Mouse (Mus musculus) spleen, adult 12 weeks (tissue): ENCODE measurements at regions not wholly inside any gene's neighbourhood (a gene's known extent, or its start where the extent isn't known, plus 50 kb on each side); places are given as distances from the start of the nearest gene placed in this dataset.

Experiments used
- DNase-seq: peaks from one replicate; pipeline ENCODE4 v3.0.0; 2022; ENCODE audit warnings: low spot score

DNA sequence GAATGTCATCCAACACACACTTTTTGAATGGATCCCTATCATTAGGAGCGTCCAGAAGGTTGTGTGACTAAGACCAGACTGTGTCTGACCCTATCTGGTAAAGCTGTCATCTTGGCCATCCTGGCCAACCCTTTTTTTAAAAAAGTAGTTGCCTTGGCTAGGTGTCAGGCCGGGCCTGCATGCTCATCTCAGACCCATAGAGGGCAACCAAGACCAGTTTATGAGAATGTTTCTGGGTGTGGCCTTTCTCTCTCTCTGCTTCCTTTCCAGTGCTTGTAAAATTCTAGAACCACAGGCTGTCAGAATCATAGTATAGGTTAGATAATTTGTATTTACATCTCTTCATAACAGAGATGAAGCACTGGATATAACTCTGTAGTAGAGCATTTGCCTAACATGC lies 62.8 kb upstream of the Las1l start:
- DNase-seq: peak; percentile 25

DNA sequence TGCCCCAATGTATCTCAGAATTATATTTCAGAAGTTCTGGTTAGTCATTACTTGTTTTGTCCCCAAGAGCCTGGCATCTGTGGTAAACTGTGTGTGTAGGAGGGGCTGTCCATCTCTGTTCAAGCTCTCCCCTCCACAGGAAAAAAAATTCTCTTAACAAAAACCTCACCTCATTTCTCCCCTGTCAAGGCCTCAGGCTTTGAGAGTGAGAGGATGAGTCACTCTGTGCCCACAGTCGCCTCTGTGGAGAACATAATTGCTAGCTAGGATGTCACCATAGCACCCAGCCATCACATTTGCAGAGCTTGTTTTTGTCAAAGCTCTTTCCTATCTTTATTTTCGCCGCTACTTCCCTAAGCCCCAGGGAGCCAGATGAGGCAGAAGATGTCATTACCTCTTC lies 63.6 kb upstream of the Las1l start:
- DNase-seq: no peak

DNA sequence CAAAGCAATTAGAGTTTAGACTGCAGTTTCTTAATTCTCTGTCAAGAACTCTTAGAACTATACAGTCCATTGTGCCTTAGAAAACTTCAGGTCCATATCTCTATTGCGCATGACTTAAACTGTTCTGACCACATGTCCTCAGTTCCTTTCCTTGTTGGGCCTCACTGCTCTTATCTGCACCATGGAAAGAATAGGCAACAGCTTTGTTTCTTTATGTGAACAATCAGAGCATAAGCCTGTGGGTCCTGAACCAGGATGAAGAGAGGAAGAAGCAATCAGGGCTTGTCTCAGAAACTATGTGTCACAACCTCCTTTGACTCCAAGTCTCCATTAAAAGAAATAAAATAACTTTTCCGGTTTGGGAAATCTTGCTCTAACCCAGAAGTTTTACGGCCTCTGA lies 68.6 kb upstream of the Las1l start:
- no peak for DNase-seq

DNA sequence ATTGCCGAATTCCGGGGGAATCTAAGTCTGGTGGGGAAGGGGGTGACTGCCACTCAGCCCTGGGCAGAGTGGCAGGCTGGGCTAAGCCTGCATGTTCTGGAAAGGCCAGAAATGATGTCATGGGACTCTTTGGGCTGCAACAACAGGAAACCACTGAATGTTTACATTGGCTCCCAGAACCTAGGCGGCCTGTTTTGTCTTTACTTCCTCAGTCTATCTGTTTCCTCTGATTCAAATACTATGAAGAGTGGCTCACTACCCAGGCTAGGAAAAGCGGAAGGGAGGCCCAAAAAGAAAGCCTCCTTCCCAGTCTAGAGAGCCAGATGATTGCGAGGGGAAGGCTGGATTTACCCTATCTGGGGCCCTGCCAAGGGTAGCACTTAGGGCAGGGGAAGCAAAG lies 69.1 kb upstream of the Las1l start:
- DNase-seq: no peak

DNA sequence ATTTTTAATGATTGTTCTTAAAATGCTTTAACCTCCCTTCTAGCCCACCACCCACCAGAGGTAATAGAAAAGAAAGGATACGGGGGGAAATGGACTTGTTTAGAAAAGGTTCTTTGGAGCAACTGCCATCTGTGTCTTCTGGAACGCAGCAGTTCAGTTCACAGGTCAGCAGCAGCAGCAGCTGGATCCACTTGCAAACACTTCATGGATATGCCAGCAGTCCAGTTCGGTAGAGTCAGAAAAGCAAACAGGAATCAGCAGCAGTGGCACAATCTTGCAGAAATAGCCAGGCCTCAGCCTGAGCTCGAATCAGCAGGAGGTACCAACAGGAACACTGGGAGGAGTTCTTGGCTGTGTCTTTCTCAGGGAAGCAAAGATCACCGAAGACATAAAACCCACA lies 64.3 kb upstream of the Msn start:
- DNase-seq: no peak

DNA sequence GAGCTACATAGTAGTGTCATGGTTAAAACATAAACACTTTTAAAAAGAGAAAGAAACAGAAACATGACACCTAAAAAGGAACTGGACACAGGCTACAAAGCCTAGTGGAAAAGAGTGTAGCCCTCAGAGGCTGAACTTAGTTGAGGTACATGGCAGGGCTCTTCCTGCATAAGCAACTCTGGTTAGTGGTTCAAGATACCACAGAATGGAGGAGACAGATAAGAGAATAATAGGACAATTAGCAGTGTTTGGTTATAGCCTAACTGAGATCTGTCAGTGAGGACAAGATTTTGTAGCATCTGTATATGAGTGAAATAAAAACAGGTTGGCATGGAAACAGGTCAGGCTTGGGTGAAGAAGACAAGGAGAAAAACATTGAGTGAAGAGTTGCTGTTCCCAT lies 60.5 kb upstream of the Msn start:
- no peak for DNase-seq

DNA sequence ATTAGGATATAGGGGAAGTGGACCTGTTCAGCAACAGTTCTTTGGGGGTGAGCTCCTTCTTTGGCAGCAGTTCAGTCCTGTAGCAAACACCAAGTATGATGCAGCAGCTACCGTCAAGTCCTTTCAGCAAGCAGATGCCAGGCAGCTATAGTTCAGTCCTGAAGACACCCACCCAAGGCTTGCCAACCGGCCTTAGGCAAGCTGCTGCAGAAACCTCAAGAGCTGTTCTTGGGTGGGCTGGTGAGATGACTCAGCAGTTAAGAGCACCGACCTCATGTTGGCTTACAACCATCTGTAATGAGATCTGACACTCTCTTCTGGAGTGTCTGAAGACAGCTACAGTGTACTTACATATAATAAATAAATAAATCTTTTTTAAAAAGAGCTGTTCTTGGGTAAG lies 53.6 kb upstream of the Msn start:
- DNase-seq: no peak
